Mouse (Mus musculus): ENCODE measurements around the gene Foxf1. TPM values are rescaled to one million over a fixed set of nuclear protein-coding genes. Genes with fewer than 3 reads are reported as not detected.

Foxf1 gene
- polyA plus RNA-seq, 1 experiment from 2014 or later = 9.0 TPM

GRCm38 (mm10) chr8:121085561-121085960, 1.4 kb downstream of the Foxf1 start:
- H3K4me3 ChIP-seq (ENCODE audit: low read depth, low read length) = peak overlapping the region; percentile 60
- peaks cover 99% of the 10 kb centered on the region for H3K27me3 ChIP-seq (ENCODE audit: control insufficient read depth, insufficient read depth, low read length)
- no peak overlapping the region for H3K27ac ChIP-seq (ENCODE audit: low read depth, low read length)
- H3K4me2 ChIP-seq = peak overlapping the region; percentile 98; the same call in 1 of the 2 replicates
- peaks cover 28% of the 10 kb centered on the region for H3K4me1 ChIP-seq (ENCODE audit: control insufficient read depth, insufficient read depth, low read length)
- WGBS (ENCODE audit: insufficient replicate concordance) = 51% methylated on average over 3 of the region's 3 CpGs
- no peak for ATAC-seq (replicated peaks; ENCODE audit: insufficient number of reproducible peaks, low FRiP score, low TSS enrichment)
- no peaks in the 10 kb centered on the region for H3K9me3 ChIP-seq (replicated peaks; ENCODE audit: control insufficient read depth, low read length)
- H3K9ac ChIP-seq (ENCODE audit: low read depth, low read length) = no peak overlapping the region
- H3K36me3 ChIP-seq (ENCODE audit: control insufficient read depth, insufficient read depth, low read length) = no peaks in the 10 kb centered on the region

- Histone ChIP-seq H3K9ac (ENCODE audit: low read depth, low read length) (no peak overlapping the region; the same call in 1 of the 2 replicates), H3K36me3 (ENCODE audit: control insufficient read depth, insufficient read depth, low read length) (no peaks in the 10 kb centered on the region), H3K4me2 (peak overlapping the region; percentile 17; the same call in 1 of the 2 replicates), H3K9me3 (replicated peaks; ENCODE audit: control insufficient read depth, low read length) (no peaks in the 10 kb centered on the region), H3K4me1 (ENCODE audit: control insufficient read depth, insufficient read depth, low read length) (peaks cover 24% of the 10 kb centered on the region), H3K27me3 (ENCODE audit: control insufficient read depth, insufficient read depth, low read length) (peaks cover 99% of the 10 kb centered on the region), H3K27ac (ENCODE audit: low read depth, low read length) (no peak overlapping the region), H3K4me3 (ENCODE audit: low read depth, low read length) (peak overlapping the region; percentile 60; the same call in 1 of the 2 replicates)
- no peak for ATAC-seq (replicated peaks; ENCODE audit: insufficient number of reproducible peaks, low FRiP score, low TSS enrichment)
- 16% methylated on average over 19 of the region's 19 CpGs for WGBS (ENCODE audit: insufficient replicate concordance)
Observed at GRCm38 (mm10) chr8:121086004-121086900, 2.1 kb downstream of the Foxf1 start.

- no peak overlapping the region for H3K4me3 ChIP-seq (ENCODE audit: low read depth, low read length)
- ATAC-seq (replicated peaks; ENCODE audit: insufficient number of reproducible peaks, low FRiP score, low TSS enrichment) = no peak
- no peak overlapping the region for H3K4me2 ChIP-seq
- no peak overlapping the region for H3K9ac ChIP-seq (ENCODE audit: low read depth, low read length)
- 8% methylated on average over 8 of the region's 8 CpGs for WGBS (ENCODE audit: insufficient replicate concordance)
- H3K36me3 ChIP-seq (ENCODE audit: control insufficient read depth, insufficient read depth, low read length) = no peaks in the 10 kb centered on the region
- no peaks in the 10 kb centered on the region for H3K9me3 ChIP-seq (replicated peaks; ENCODE audit: control insufficient read depth, low read length)
- H3K27me3 ChIP-seq (ENCODE audit: control insufficient read depth, insufficient read depth, low read length) = peaks cover 96% of the 10 kb centered on the region
- H3K27ac ChIP-seq (ENCODE audit: low read depth, low read length) = no peak overlapping the region
- H3K4me1 ChIP-seq (ENCODE audit: control insufficient read depth, insufficient read depth, low read length) = peaks cover 18% of the 10 kb centered on the region
Observed at GRCm38 (mm10) chr8:121088281-121088680, 4.1 kb downstream of the Foxf1 start.

- H3K9ac ChIP-seq (ENCODE audit: low read depth, low read length) = peak overlapping the region; percentile 29; the same call in 1 of the 2 replicates
- H3K4me1 ChIP-seq (ENCODE audit: control insufficient read depth, insufficient read depth, low read length) = peaks cover 14% of the 10 kb centered on the region
- H3K4me2 ChIP-seq = peak overlapping the region; percentile 27
- H3K27ac ChIP-seq (ENCODE audit: low read depth, low read length) = no peak overlapping the region
- peak overlapping the region; percentile 14 for H3K4me3 ChIP-seq (ENCODE audit: low read depth, low read length)
- H3K27me3 ChIP-seq (ENCODE audit: control insufficient read depth, insufficient read depth, low read length) = peaks cover 96% of the 10 kb centered on the region
- 2% methylated on average over 40 of the region's 40 CpGs for WGBS (ENCODE audit: insufficient replicate concordance)
- H3K9me3 ChIP-seq (replicated peaks; ENCODE audit: control insufficient read depth, low read length) = no peaks in the 10 kb centered on the region
- ATAC-seq (replicated peaks; ENCODE audit: insufficient number of reproducible peaks, low FRiP score, low TSS enrichment) = no peak
- no peaks in the 10 kb centered on the region for H3K36me3 ChIP-seq (ENCODE audit: control insufficient read depth, insufficient read depth, low read length)
Observed at GRCm38 (mm10) chr8:121088871-121089630, 4.9 kb downstream of the Foxf1 start.

GRCm38 (mm10) chr8:121089631-121090380, 5.6 kb downstream of the Foxf1 start:
- H3K27me3 ChIP-seq (ENCODE audit: control insufficient read depth, insufficient read depth, low read length) = peaks cover 93% of the 10 kb centered on the region
- 9% methylated on average over 32 of the region's 32 CpGs for WGBS (ENCODE audit: insufficient replicate concordance)
- no peaks in the 10 kb centered on the region for H3K36me3 ChIP-seq (ENCODE audit: control insufficient read depth, insufficient read depth, low read length)
- H3K9ac ChIP-seq (ENCODE audit: low read depth, low read length) = peak overlapping the region; percentile 29; the same call in 1 of the 2 replicates
- no peak for ATAC-seq (replicated peaks; ENCODE audit: insufficient number of reproducible peaks, low FRiP score, low TSS enrichment)
- H3K9me3 ChIP-seq (replicated peaks; ENCODE audit: control insufficient read depth, low read length) = no peaks in the 10 kb centered on the region
- H3K27ac ChIP-seq (ENCODE audit: low read depth, low read length) = no peak overlapping the region
- H3K4me3 ChIP-seq (ENCODE audit: low read depth, low read length) = peak overlapping the region; percentile 14
- peak overlapping the region; percentile 27 for H3K4me2 ChIP-seq
- H3K4me1 ChIP-seq (ENCODE audit: control insufficient read depth, insufficient read depth, low read length) = peaks cover 7% of the 10 kb centered on the region

GRCm38 (mm10) chr8:121090716-121091115, 6.5 kb downstream of the Foxf1 start:
- H3K9ac ChIP-seq (ENCODE audit: low read depth, low read length) = no peak overlapping the region
- peaks cover 3% of the 10 kb centered on the region for H3K4me1 ChIP-seq (ENCODE audit: control insufficient read depth, insufficient read depth, low read length)
- no peaks in the 10 kb centered on the region for H3K9me3 ChIP-seq (replicated peaks; ENCODE audit: control insufficient read depth, low read length)
- no peaks in the 10 kb centered on the region for H3K36me3 ChIP-seq (ENCODE audit: control insufficient read depth, insufficient read depth, low read length)
- no peak overlapping the region for H3K27ac ChIP-seq (ENCODE audit: low read depth, low read length)
- no peak for ATAC-seq (replicated peaks; ENCODE audit: insufficient number of reproducible peaks, low FRiP score, low TSS enrichment)
- WGBS (ENCODE audit: insufficient replicate concordance) = 6% methylated on average over 1 of the region's 1 CpGs
- H3K4me2 ChIP-seq = no peak overlapping the region
- no peak overlapping the region for H3K4me3 ChIP-seq (ENCODE audit: low read depth, low read length)
- peaks cover 86% of the 10 kb centered on the region for H3K27me3 ChIP-seq (ENCODE audit: control insufficient read depth, insufficient read depth, low read length)

GRCm38 (mm10) chr8:121092141-121092540, 8.0 kb downstream of the Foxf1 start:
- no peaks in the 10 kb centered on the region for H3K9me3 ChIP-seq (replicated peaks; ENCODE audit: control insufficient read depth, low read length)
- WGBS (ENCODE audit: insufficient replicate concordance) = 22% methylated on average over 6 of the region's 6 CpGs
- H3K4me2 ChIP-seq = no peak overlapping the region
- ATAC-seq (replicated peaks; ENCODE audit: insufficient number of reproducible peaks, low FRiP score, low TSS enrichment) = peak; percentile 11; the same call in 1 of the 2 replicates
- no peak overlapping the region for H3K9ac ChIP-seq (ENCODE audit: low read depth, low read length)
- peaks cover 3% of the 10 kb centered on the region for H3K4me1 ChIP-seq (ENCODE audit: control insufficient read depth, insufficient read depth, low read length)
- peaks cover 72% of the 10 kb centered on the region for H3K27me3 ChIP-seq (ENCODE audit: control insufficient read depth, insufficient read depth, low read length)
- H3K36me3 ChIP-seq (ENCODE audit: control insufficient read depth, insufficient read depth, low read length) = peaks cover 2% of the 10 kb centered on the region
- no peak overlapping the region for H3K4me3 ChIP-seq (ENCODE audit: low read depth, low read length)
- H3K27ac ChIP-seq (ENCODE audit: low read depth, low read length) = no peak overlapping the region

- no peak overlapping the region for H3K9ac ChIP-seq (ENCODE audit: low read depth, low read length)
- H3K36me3 ChIP-seq (ENCODE audit: control insufficient read depth, insufficient read depth, low read length) = peaks cover 5% of the 10 kb centered on the region
- H3K4me2 ChIP-seq = no peak overlapping the region
- H3K9me3 ChIP-seq (replicated peaks; ENCODE audit: control insufficient read depth, low read length) = no peaks in the 10 kb centered on the region
- H3K27ac ChIP-seq (ENCODE audit: low read depth, low read length) = no peak overlapping the region
- peaks cover 67% of the 10 kb centered on the region for H3K27me3 ChIP-seq (ENCODE audit: control insufficient read depth, insufficient read depth, low read length)
- H3K4me1 ChIP-seq (ENCODE audit: control insufficient read depth, insufficient read depth, low read length) = peaks cover 3% of the 10 kb centered on the region
- peak; percentile 35; the same call in 1 of the 2 replicates for ATAC-seq (replicated peaks; ENCODE audit: insufficient number of reproducible peaks, low FRiP score, low TSS enrichment)
- 5% methylated on average over 16 of the region's 16 CpGs for WGBS (ENCODE audit: insufficient replicate concordance)
- H3K4me3 ChIP-seq (ENCODE audit: low read depth, low read length) = no peak overlapping the region
Observed at GRCm38 (mm10) chr8:121092627-121093026, 8.4 kb downstream of the Foxf1 start.
